In genomic region chr16:6091326-6092123, GRCm38 (mm10) we compare ENCODE assay signal across 23 mouse cellular contexts.
A peak's percentile ranks its signal among the peaks of the same experiment; 100 is the strongest.
DNase-seq lines count a peak whose midpoint lies in the region; ATAC-seq lines count a peak whose summit lies in the region.
"Had no signal": no experiment of that assay in that cellular context is flagged by ENCODE, and none has a peak within 500 bp of the region (broad histone marks: within the 10 kb centered on the region; RNA-seq: fewer than 3 reads in every experiment).

No protein-coding gene starts in this region.

- peak; percentile 42 to 57 for DNase-seq in cerebellum, postnatal 25 days
- DNase-seq in cerebellum, adult 8-10 months: no peak
- DNase-seq in NIH3T3 (ENCODE audit: low read depth): peak; percentile 3
- DNase-seq in urinary bladder, postnatal 4 days (ENCODE audit: low spot score in 2 of 2): no peak
- DNase-seq: adrenal gland, adult 2 months; adrenal gland, postnatal 25 days; B cell, adult 2 months; embryo, embryonic 11 days; gastrocnemius, adult 2 months; gastrocnemius, postnatal 25 days; heart, postnatal 4 days; kidney, adult 11 months; kidney, adult 9 months had no signal

- H3K36me3 ChIP-seq in megakaryocyte, embryonic 14.5 days (replicated peaks; ENCODE audit: low read length): no peaks in the 10 kb centered on the region
- H3K36me3 ChIP-seq: embryonic facial prominence, embryonic 12.5 days; forebrain, embryonic 12.5 days; G1E; heart, embryonic 13.5 days; hindbrain, embryonic 12.5 days had no signal

- ATAC-seq in megakaryocyte, adult 5-6 weeks (ENCODE audit: poor library complexity, severe bottlenecking): no peak
- ATAC-seq: CD4-positive, CD25-positive, alpha-beta regulatory T cell, adult 4 months; forebrain, embryonic 16.5 days; hindbrain, postnatal 0 days had no signal

- H3K9me3 ChIP-seq in megakaryocyte, embryonic 14.5 days: no peaks in the 10 kb centered on the region
- H3K9me3 ChIP-seq: embryonic facial prominence, embryonic 12.5 days; forebrain, embryonic 12.5 days; heart, embryonic 13.5 days; hindbrain, embryonic 12.5 days had no signal

- peak overlapping the region; percentile 46 for H3K4me3 ChIP-seq in megakaryocyte, embryonic 14.5 days (replicated peaks)
- H3K4me3 ChIP-seq: embryonic facial prominence, embryonic 12.5 days; forebrain, embryonic 12.5 days; gastrocnemius, adult 2 months; heart, embryonic 13.5 days; hindbrain, embryonic 12.5 days had no signal

- H3K27me3 ChIP-seq in megakaryocyte, embryonic 14.5 days (replicated peaks): no peaks in the 10 kb centered on the region
- H3K27me3 ChIP-seq: embryonic facial prominence, embryonic 12.5 days; forebrain, embryonic 12.5 days; heart, embryonic 13.5 days; hindbrain, embryonic 12.5 days had no signal

- H3K4me1 ChIP-seq in megakaryocyte, embryonic 14.5 days: peaks cover 72% of the 10 kb centered on the region
- H3K4me1 ChIP-seq: embryonic facial prominence, embryonic 12.5 days; forebrain, embryonic 12.5 days; hindbrain, embryonic 12.5 days had no signal

Comparison
In these comparisons a context has a peak if more than half of its experiments do, and no peak if none do; other contexts are left out.
1. DNase-seq: peak in cerebellum, postnatal 25 days (2 of 2) and NIH3T3 (single experiment); none in cerebellum, adult 8-10 months (single experiment) and urinary bladder, postnatal 4 days (0 of 2).